Mouse (Mus musculus) layer of hippocampus, adult 18-20 months (tissue): ENCODE data around the gene Zfp654. TPM values are rescaled to one million over a fixed set of nuclear protein-coding genes. Genes with fewer than 3 reads are reported as not detected.
A peak's percentile ranks its signal among the peaks of the same experiment; 100 is the strongest.

Source experiments
- DNase-seq, 2 experiments: peaks; one replicate each; pipeline ENCODE4 v3.0.0; 2022; ENCODE audit warnings: low spot score in 2 of 2
- total RNA-seq, 2 experiments: library from RNA; stranded (reverse); gene quantifications; 2 replicates each; pipeline ENCODE4 v1.2.3; 2021

Zfp654 gene
- total RNA-seq, 2 experiments from 2014 or later, result 16.2 to 16.6 TPM

GRCm38 (mm10) chr16:64770521-64771430 lies 80.7 kb downstream of the Zfp654 start, which contains the start of gene 4930453N24Rik:
Gene 4930453N24Rik, minus strand, starts transcription at chr16:64771161.
- peak; percentile 76 to 87 for DNase-seq

DNA sequence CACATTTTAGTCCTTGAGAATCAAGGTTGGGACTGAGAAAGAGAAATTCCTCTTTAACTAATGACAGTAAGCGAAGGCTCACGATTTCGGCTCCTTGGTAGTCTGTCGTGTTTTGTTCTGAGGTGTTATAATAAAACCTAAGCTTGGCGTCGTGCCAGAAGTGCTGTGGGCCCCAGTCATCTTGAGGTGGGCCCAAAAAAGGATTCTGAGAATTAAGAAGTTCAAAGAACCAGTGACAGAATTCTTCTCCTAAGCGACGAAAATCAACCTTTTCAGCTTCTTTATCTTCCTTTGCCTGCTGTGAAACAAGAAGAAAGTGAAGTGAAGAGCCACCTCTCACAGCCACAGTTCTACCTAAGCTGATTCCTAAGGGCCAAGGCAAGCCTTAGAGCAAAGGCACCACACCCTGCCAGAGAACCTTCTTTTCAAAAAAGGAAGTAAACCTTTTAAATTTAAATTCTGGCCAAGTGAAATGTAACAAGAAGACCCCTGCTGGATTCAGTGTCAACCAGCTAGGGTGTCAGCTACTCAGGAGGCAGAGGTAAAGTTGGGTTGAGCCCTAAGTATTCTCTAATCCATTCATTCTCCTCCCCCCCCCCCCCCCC lies 84.7 kb downstream of the Zfp654 start:
- DNase-seq, result no peak

GRCm38 (mm10) chr16:64759245-64759626 lies 92.2 kb downstream of the Zfp654 start:
- DNase-seq, result no peak

GRCm38 (mm10) chr16:64758561-64759244 lies 92.7 kb downstream of the Zfp654 start:
- no peak for DNase-seq

DNA sequence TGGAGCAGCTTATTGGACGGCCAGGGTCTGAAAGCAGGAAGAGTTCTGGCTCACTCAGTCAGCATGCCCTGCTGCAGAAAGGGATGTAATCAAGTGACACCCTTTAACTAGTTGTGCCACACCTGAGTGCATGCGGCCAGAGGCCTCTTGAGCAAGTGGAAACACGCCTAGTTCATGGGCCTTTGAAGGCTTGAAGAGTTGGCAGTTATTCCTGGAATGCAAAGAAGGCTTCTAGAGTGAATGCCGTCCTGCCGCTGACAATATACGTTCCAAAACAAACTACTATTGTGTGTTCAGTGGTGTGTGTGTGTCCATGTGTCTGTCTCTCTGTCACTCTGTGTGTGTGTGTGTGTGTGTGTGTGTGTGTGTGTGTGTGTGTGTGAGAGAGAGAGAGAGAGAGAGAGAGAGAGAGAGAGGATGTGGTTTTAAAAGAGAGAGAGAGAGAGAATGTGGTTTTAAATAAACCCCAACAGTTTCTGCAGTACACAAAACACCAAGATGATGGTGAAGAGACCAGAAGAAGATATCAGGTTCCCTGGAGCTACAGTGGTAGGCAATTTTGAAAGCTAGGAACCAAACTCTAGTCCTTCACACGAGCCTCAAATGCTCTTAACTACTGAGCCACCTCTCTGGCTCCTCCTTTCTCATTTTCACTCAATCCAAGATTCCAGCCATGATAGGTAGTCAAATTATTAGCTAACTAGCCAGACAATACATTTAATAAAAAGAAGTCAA lies 93.6 kb downstream of the Zfp654 start:
- no peak for DNase-seq

GRCm38 (mm10) chr16:64756321-64756720 lies 95.1 kb downstream of the Zfp654 start:
- no peak for DNase-seq

DNA sequence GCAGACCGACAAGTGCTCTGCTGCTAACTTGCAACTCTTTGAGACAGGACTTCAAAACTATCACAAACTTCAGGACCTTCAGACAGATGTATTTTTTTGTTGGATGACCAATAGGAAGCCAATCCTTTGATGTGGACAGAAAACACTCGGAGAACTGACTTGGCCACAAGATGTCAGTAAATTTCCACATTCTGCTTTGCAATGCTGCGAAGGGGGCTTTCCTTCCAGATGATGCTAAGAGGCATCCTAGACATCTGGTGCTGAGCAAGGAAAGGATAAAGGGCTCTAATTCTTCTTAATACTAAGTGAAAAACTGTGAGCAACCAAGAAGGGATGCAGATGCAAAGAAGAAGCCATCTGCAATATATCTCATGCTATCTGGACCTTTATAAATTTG lies 96.7 kb downstream of the Zfp654 start:
- peak in 1 of 2 experiments; percentile 18 for DNase-seq

DNA sequence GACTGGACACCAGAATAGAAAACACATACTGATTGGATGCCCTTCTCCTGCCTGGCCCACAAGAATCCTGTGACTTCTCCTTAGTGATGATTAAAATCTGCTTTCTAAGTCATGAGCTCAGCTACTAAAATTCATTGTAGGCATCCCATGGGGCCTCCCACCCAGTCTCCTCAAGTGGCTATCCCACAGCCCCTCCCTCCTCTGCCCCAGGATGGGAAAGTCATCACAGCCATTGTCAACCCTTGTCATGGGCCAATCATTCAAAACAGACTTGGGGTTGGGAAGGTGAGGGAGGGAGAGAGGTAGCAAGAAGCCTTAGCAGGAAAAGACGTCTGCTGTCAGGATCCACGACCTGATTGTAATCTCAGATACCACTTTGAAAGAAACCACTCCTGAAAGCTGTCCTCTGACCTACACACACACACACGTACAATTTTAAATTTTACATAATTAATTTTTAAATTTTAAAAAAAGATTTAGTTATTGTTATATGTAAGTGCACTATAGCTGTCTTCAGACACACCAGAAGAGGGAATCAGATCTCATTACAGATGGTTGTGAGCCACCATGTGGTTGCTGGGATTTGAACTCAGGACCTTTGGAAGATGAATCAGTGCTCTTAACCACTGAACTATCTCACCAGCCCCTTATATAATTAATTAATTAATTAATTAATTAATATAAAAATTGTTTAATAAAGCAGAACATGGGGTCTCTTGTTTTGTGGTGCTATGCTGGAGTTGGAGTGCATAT lies 97.3 kb downstream of the Zfp654 start:
- no peak for DNase-seq

DNA sequence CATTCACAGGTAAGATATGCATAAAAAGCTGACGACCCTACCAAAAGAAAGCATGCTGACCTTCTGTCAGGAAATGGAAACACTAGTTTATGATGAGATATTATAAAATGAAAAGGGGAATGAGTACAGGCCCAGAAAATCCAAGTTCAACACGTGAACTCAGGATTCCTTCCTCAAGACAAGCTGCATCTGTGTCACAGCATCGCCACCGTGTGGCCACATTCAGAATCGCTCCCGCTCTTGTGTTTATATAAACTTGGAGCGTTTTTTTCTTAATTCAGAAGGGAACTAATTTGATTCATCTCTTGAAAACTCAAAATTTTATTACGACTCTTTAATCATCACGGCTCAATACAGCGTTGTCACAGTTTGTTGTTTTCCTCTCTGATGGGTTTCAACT lies 103.2 kb downstream of the Zfp654 start:
- DNase-seq, result peak; percentile 35 to 86

- DNase-seq, result no peak
These were observed 106.4 kb downstream of the Zfp654 start for GRCm38 (mm10) chr16:64745089-64745488.

DNA sequence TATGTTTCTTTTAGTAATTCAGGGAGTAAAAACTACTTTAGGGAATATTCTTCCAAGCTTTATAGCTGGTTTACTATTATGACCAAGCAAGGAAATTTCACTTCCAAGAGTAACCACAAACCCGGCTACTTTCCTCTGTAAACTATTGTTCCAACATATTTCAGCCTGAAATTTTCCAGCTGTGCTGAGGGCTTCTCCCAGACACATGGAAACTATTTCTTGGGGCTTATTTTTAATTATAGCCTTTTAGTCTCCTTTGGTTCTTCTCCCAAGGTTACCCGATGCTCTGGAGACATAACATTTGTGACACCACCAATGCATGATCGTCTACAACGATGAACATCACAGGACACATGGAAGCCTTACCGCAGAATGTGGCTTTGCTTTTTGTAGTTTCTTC lies 114.2 kb downstream of the Zfp654 start:
- DNase-seq, result no peak

Other genes with a start within 250 kb of the Zfp654 start
- gene Csnka2ip, start 249.2 kb downstream of the Zfp654 start, total RNA-seq, result 1 to 10 TPM; 2.0 to 2.3 TPM
- 10 to 100 TPM; 21.7 to 22.0 TPM for gene 4930453N24Rik, start 80.5 kb downstream of the Zfp654 start, total RNA-seq
- 10 to 100 TPM; 62.7 to 64.9 TPM for gene Cggbp1, start 344 bp upstream of the Zfp654 start, total RNA-seq